Mouse (Mus musculus): ENCODE results near the gene Xaf1.
A peak's percentile ranks its signal among the peaks of the same experiment; 100 is the strongest.

DNA sequence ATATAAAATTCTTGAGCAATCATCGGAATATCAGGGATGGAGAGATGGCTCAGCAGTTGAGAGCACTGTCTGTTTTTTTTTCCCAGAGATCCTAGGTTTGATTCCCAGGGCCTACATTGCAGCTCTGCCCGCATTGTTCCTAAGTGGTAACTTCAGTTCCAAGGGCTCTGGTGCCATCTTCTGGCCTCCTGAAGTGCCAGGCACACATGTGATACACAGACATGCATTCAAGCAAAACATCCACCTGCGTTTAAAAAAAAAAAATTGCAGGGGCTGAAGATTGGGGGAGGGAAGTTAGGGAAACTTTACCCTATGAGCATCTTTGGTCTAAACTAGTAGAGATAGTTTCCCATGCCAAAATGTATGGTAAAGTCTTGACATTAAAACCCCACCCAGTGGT, 23.0 kb downstream of the Xaf1 start:
- no peak for TF ChIP-seq CEBPB (IDR thresholded peaks at IDR 0.05; ENCODE audit: low read depth)
- no peak for TF ChIP-seq MYOD1 (IDR thresholded peaks at IDR 0.05; ENCODE audit: control insufficient read depth, insufficient read length, low read depth)
- TF ChIP-seq MYOG (IDR thresholded peaks at IDR 0.05; ENCODE audit: control insufficient read depth, extremely low read depth, insufficient read length), result no peak
- peak; percentile 24 for TF ChIP-seq CTCF (IDR thresholded peaks at IDR 0.05; ENCODE audit: control insufficient read depth, insufficient read depth, insufficient read length)
